Mouse (Mus musculus) spleen, adult 2 months (tissue): ENCODE data around the gene Oit1.
A peak's percentile ranks its signal among the peaks of the same experiment; 100 is the strongest.

ENCODE experiments used
- CTCF ChIP-seq: fragments of 200-500 bp; IDR thresholded peaks from 2 replicates; pipeline ENCODE4 v1.5.1; 2011; ENCODE audit warnings: mild to moderate bottlenecking, inconsistent platforms; ENCODE audit not compliant: insufficient read depth, insufficient read length, insufficient replicate concordance; ENCODE audit errors: extremely low read depth
- POLR2A ChIP-seq: fragments of 200-500 bp; IDR thresholded peaks from 2 replicates; pipeline ENCODE4 v1.6.1; 2011; ENCODE audit warnings: low read depth, low read length, inconsistent platforms

GRCm38 (mm10) chr14:8355999-8356501 is 22.5 kb downstream of the Oit1 start:
- TF ChIP-seq CTCF (peak; percentile 93; the same call in 1 of the 2 replicates), POLR2A (no peak)
